Mouse (Mus musculus): ENCODE measurements at regions not wholly inside any gene's neighbourhood (a gene's known extent, or its start where the extent isn't known, plus 50 kb on each side); places are given as distances from the start of the nearest gene placed in this dataset.

- TF ChIP-seq CTCF (conservative IDR thresholded peaks at IDR 0.05; ENCODE audit: insufficient read depth, insufficient read length, low read depth, low read length) (no peak), POLR2A (IDR thresholded peaks at IDR 0.05; ENCODE audit: low read depth, low read length) (no peak)
Observed at GRCm38 (mm10) chr13:53052806-53053205, 71.9 kb upstream of the Nfil3 start.

Data from kidney, adult 2 months (tissue).